Mouse (Mus musculus) thymus, postnatal 0 days (tissue): Measurements from ENCODE around the gene Cfap77. TPM values are rescaled to one million over a fixed set of nuclear protein-coding genes. Genes with fewer than 3 reads are reported as not detected.

Experiments
- DNase-seq: peaks from one replicate; pipeline ENCODE4 v3.0.0-alpha.2; 2015; ENCODE audit warnings: low spot score
- polyA plus RNA-seq: library from polyadenylated mRNA; unstranded; fragments of >200 nt; fragmentation: Nextera tagmentation; extraction: Ambion mirVana; gene quantifications from 2 replicates; pipeline ENCODE4 v1.2.1, GENCODE M21; 2015

The Cfap77 gene
- polyA plus RNA-seq, 1 experiment from 2014 or later, result 0.27 TPM

- DNase-seq, result no peak
These were observed 2.9 kb downstream of the Cfap77 start for GRCm38 (mm10) chr2:29051932-29052331.

DNA sequence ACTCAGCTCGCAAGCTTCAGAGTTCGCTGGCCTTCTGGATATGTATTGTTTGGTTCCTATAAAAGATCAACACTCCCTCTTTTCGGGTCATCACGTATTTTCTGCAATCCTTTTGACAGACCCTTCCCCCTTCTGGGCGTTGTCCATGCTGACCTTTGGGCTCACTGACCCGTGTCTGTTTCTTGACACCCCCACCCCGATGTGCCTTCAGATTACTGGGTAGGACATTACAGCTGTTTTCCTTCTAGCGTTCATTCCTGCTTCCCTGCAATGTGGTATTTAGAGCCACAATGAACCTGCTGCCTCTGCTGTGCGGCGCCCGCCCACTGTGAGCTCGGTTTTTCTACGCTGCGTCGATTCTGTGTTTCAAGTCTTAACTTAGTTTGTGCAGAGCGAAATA, 8.7 kb downstream of the Cfap77 start:
- no peak for DNase-seq

DNA sequence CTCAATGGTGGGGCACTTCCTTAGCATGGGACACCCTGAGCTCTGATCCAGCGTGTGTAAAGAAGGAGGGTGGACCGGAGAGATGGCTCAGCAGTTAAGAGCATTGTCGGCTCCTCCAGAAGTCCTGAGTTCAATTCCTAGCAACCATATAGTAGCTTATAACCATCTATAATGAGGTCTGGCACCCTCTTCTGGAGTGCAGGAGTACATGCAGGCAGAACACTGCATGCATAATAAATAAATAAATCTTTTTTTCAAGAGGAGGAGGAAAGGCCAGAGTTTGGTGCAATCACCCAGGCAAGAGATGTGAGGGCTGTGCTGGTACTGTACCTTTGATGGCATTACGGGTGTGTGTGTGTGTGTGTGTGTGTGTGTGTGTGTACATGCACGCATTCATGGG, 12.7 kb downstream of the Cfap77 start:
- no peak for DNase-seq

- DNase-seq, result no peak
These were observed 13.4 kb downstream of the Cfap77 start for GRCm38 (mm10) chr2:29041477-29041768.

DNA sequence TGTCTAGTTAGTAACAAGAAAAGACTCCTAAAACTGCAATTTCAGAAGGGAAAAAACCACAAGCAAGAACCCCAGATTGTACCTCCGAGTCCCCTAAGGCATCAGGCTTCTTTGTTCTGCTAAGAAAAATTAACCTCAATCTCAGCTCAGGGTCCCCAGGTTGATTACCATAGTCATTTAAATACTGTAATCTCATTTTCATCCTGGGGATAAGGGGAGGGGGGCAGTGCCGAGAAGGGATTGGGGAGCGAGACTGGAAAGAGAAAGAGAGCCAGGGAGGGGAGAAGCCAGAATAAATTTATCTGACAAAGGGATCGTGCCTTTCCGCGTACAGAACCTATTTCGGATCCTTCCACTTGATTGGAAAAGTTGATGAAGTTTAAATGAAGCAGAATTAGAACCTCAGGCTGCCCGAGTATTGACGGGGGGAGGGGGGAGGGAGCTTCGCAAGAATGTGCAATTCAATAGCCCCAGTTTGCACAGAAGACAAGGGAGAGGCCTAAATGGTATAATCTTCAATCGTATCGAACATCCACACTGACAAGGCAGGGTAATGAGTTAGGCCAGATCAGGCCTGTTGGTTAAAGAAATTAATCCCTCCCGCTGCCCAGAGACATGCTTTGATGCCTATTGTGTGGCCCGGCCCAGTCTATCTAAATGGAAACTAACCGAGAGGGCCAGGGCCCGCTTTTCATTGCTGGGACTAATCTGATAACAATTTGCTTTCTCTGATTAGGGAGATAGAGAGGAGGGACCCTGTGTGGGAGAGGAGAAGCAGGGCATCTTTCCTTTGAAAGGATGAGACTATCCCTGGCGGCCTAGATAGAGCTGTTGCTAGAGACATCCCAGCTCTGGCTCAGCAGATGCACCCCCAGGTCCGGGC, 14.0 kb downstream of the Cfap77 start:
- no peak for DNase-seq

DNA sequence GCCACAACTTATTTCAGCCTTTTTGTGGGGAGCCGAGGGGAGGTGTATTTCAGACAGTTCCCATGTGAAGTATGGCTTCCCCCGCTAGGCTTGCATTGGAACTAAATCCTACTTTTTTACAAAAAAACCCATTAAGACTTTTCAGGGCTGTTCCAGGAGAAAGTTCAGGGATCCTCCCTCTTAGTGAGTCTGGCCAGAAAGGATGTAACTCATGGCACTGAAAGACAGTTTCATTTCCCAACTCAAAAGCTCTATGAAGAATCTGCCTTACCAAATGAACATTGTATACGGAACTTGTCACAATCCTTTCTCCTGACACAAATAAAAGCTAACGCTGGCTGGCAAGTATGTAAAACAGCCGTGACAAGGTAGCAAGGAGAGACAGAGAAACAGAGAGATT, 15.1 kb downstream of the Cfap77 start:
- no peak for DNase-seq

GRCm38 (mm10) chr2:29035698-29036097, 19.2 kb downstream of the Cfap77 start:
- no peak for DNase-seq

GRCm38 (mm10) chr2:29034542-29035475, 20.1 kb downstream of the Cfap77 start:
- no peak for DNase-seq

DNA sequence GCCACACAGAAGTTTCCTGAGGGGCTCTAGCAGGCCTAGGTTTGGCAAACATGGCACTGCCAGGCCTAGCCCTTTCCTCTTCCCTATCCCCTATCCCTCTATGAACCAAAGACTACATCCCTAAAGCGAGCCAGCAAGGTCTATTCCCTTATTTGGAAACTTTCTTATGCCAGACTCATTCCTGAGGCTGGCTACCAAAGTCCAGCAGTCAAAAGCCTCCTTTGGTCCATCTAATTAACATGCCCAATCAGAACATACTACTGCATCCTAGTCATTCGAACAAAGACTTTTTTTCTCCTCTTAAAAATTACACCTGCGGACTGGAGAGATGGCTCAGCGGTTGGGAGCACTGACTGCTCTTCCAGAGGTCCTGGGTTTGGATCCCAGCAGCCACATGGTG, 22.9 kb downstream of the Cfap77 start:
- DNase-seq, result no peak

DNA sequence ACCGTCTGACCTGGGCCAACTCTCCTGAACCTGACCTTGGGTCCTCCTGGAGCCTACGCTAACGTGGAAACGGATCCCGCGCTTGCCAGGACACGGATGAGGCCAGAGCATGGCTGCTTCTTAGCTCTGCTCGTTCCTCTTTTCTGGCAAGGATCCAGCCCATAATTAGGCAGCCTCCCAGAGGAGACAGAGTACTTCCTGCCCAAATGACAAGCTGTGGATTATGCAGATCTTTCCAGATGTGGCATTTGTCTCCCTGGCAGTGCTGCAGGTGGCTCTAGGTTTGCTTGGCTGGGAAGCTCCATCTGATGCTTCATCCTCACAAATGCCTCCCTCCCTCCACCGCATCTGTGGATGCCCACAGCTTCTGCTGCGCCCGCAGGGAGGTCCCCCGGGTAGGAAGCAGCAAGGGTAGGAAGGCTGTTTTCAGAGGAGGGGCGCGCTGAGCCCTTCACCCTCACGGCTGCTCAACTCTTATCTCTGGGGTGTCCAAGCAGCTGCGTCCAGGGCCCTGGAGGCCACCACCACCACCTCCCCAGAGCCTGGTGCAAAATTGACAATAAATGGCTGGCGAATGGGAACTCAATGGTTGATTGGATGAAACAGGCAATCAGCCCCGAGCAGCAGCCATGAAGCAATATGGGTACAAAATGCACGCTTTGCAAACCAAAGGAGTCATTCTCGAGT, 24.7 kb downstream of the Cfap77 start:
- DNase-seq, result no peak

DNA sequence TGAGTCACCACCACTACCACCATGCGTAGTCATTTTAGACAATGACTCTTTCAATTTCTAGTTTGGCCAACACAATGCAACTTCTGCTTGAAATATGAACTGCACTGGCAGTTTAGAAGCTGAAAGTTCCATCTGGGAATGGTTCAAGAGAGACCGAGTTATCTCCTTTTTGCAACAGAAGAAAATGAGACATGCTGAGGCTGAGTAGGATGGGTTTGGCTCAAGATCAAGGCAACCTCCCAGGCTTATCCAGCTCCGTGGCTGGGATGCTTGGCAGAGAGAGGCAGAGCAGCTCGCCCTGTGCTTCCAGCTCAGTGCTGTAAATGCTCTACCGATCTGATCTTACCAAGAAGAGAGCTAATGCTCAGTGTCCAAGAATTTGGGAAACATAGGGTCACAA, 29.6 kb downstream of the Cfap77 start:
- no peak for DNase-seq

DNA sequence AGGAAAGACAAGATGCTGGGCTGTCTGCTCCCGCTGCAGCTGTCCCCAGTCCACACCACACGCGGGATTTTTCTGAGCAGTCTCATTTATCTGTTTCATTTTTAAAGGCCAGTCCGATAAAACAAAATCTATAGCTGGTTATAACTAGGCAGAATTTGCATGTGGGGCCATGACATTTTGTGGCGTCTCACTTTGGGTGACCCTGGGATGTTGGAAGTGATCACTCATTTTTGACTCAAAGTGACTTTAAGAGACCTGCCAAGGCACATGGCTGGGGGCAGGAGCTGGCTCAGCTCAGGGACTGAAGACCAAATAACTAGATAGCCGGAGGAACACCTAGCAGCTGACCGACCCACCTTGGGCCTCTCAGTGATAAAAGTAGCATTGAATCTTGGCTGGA, 31.9 kb downstream of the Cfap77 start:
- DNase-seq, result no peak

- no peak for DNase-seq
These were observed 33.8 kb downstream of the Cfap77 start for GRCm38 (mm10) chr2:29021025-29021424.

DNA sequence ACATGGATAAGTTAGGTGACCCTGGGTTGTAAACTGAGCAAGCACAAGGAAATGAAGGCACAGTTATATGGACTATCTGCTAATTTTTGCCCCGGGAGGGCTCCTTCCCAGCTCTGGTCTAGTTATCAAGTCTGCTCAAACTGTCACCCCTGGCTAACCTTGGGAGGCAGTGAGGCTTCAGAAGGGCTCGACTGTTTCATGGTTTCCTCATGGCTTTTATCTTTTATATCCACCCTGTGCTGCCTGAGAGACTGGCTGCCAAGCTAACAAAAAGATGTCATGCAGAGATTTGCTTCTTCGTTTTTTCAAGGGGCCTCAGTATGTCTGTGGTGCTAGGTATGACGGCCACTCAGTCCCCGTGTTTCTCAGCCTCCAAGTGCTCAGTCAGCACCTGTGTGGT, 36.2 kb downstream of the Cfap77 start:
- DNase-seq, result no peak

DNA sequence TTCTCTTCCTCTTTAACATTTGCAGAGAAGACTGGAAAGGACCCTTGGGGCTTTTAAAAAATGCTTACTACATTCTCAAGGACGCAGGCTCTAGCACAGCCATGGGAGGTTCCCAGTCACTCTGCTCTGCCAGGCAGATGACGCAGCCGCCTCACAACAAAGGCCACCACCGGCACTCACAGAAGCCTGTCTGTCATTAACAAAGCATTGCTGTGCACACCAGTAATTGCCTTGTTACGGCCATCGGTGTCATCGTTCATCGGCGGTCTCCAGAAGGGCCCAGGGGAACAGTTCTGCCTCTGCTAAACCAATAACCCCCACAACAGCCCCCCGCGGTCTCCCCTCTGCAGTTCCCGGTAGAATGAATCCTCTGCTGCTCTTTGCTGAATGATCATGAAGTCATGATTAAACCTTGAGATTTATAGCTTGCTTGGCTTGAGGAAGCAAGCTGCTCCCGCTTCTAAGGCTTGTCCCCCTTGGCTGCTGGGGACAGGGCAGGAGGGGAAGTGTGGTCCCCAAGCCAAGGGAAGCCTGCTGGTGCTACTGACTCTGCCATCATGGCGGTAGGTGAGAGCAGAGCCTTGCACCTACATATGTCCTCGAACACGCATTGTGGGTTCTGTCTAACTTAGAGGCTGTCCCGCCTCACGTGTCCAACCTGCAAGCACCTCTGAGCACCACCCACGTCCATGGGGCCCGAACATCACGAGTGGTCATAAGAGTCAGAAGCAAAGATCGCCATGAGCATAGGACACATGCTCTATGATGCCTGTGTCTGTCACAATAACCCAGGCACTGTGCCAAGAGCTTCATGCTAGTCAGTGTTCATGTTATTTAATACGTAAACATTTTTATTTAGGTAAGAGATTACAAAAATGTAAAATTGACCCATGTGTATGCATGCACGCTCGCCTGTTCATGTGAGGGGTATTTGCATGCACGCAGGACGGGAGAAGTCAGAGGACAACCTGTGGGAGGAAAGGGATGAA, 38.0 kb downstream of the Cfap77 start:
- no peak for DNase-seq

DNA sequence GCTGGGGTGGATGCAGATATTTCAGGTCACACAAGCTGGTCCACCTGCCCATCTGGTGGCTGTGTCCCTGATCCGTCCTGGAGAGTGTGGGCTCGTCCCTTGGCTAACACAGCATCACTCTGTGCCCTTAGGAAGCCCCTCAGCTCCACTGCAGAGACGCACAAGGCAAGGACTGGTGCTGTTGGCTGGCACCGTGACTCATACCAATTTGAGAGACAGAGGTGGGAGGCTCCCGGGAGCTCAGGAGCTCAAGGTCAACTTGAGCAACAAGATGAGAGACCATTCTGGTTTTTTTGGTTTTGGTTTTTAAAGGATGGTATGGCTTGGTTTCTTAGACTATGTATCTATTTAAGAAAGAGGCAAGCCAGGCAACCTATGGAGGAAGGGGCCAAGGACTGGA, 42.3 kb downstream of the Cfap77 start:
- no peak for DNase-seq

GRCm38 (mm10) chr2:29007656-29008055, 47.2 kb downstream of the Cfap77 start:
- no peak for DNase-seq

DNA sequence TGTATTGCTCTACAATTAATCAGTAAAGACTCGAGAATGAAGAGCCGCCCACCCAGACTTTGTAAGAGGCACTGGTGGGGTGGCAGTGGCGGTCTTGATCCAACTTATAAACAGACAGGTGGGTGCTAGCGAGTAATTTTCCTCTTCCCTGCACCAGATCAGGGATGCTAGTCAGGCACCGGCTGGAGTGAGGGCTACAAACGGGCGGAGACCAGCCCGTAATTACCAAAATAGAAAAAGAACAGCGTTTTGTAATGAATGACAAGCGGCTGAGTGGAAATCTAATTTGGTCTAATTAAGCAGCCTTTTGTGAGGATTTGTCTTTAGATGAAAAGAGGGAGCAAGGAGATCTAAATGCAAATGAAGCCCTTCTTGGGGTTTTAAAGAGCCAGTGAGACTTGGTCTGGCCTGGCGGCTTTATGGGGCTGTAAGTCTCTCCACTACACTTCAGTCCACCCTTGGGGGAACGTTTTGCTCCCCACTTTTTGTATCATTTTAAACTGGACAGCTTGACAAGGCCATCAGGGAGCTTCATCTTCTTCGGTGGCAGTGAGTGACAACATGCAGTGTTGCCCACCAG, 48.3 kb downstream of the Cfap77 start:
- DNase-seq, result no peak

- DNase-seq, result no peak
These were observed 50.8 kb downstream of the Cfap77 start for GRCm38 (mm10) chr2:29004037-29004436.

DNA sequence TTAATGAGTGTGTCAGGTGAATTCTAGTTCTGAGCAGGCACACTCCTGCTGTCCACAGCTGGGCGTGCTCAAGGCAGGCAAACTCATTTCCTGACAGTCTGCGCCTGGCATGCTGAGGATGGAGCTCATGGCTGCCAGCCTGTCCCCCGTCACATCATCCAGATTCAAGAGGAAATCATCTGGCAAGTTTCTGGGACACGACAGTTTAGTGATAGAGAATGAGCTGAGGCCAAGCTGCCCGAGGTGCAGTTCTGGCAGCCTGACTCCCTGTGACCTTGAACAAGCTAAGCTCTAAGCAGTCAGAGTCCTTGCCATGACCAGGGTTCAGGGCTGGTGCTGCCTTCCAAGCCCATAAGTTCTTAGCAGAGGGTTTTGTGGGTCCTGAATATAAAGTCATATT, 56.6 kb downstream of the Cfap77 start:
- no peak for DNase-seq
